Mouse (Mus musculus): ENCODE measurements at regions not wholly inside any gene's neighbourhood (a gene's known extent, or its start where the extent isn't known, plus 50 kb on each side); places are given as distances from the start of the nearest gene placed in this dataset.
"Not testable (repeated sequence)": the region's sequence is repeated elsewhere in the genome, so short reads cannot be mapped to it uniquely, and the experiment has no call there.

DNA sequence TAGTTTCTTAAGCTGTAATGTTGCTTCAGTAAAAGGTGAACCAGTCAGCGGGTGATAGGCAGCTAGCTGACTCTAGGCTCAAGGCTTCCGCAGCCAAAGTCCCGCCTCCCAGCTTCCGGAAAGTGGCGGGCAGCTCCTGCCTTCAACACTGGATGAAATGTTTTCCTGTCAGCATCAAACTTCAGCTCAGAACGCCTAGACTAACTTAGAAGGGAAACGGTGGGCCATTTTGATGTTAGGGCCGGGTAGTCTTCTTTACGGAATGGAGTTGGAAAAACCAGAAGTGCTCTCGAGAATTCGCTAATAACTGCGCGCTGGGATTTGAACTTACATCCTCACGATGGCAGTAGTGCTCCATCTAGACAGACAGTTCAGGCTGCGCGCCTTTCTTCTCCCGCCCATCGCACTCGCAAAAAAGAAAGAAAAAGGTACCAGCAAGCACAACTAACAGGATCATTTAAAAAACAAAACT lies 194.7 kb upstream of the Olfr1324 start:
- Histone ChIP-seq H3K4me2 (ENCODE audit: low read depth, low read length) (peak overlapping the region; percentile 31; the same call in 1 of the 2 replicates), H3K9me3 (replicated peaks; ENCODE audit: control insufficient read depth, low read length) (no peaks in the 10 kb centered on the region), H3K36me3 (ENCODE audit: control insufficient read depth, insufficient read depth, low read length) (no peaks in the 10 kb centered on the region), H3K4me1 (ENCODE audit: control insufficient read depth, insufficient read depth, low read length) (no peaks in the 10 kb centered on the region), H3K27ac (ENCODE audit: low read length) (no peak overlapping the region), H3K27me3 (ENCODE audit: control insufficient read depth, insufficient read depth, low read length) (no peaks in the 10 kb centered on the region), H3K9ac (ENCODE audit: low read length) (no peak overlapping the region), H3K4me3 (replicated peaks; ENCODE audit: low read length) (peak overlapping the region; percentile 31; the same call in 1 of the 2 replicates)
- WGBS: 67% methylated on average over 19 of the region's 19 CpGs
- peak; percentile 44; the same call in 1 of the 2 replicates for ATAC-seq (ENCODE audit: insufficient read depth, low FRiP score)

DNA sequence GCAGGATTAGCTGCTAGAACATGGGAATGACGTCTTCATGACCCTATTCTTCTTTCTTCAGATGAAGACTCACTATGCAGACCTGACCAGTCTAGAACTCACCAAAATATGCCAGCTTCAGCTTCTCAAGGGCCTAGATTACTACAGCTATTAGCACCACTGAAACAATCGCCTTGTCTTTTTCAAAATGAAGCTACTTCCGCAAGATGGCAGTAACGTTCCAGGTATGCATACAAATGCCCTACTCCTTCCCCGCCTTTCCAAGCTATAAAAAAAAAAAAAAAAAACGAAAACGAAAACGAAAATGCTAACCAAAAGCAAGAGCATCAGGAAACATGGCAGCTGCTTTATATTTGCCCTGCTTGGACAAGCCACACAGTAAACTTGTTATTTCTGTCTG lies 192.6 kb upstream of the Olfr1324 start:
- Histone ChIP-seq H3K9me3 (replicated peaks; ENCODE audit: control insufficient read depth, low read length) (no peaks in the 10 kb centered on the region), H3K4me3 (replicated peaks; ENCODE audit: low read length) (no peak overlapping the region), H3K36me3 (ENCODE audit: control insufficient read depth, insufficient read depth, low read length) (no peaks in the 10 kb centered on the region), H3K4me2 (ENCODE audit: low read depth, low read length) (no peak overlapping the region), H3K4me1 (ENCODE audit: control insufficient read depth, insufficient read depth, low read length) (no peaks in the 10 kb centered on the region), H3K9ac (ENCODE audit: low read length) (no peak overlapping the region), H3K27me3 (ENCODE audit: control insufficient read depth, insufficient read depth, low read length) (no peaks in the 10 kb centered on the region), H3K27ac (ENCODE audit: low read length) (no peak overlapping the region)
- WGBS: 64% methylated on average over 8 of the region's 8 CpGs
- ATAC-seq (ENCODE audit: insufficient read depth, low FRiP score): no peak

DNA sequence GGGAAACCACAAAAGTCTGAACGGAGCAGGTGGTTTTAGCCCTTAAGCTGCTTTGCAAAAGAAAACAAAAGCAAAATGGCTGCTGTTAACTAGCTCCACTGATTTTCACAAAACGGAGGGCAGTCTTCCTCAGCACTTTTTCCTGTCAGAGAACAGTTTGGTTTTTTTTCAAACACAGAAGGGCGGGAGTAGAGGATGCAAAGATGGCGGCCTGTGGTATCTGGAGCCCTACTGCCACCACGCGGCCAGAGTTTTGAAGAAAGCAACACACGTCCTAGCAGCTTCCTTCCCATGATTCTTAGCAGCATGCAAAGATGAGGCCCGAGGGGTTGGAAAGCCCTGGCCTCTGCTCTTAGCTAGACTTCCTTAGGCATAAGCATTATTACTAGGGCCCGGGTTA lies 191.6 kb upstream of the Olfr1324 start:
- no peaks in the 10 kb centered on the region for H3K9me3 ChIP-seq (replicated peaks; ENCODE audit: control insufficient read depth, low read length)
- no peaks in the 10 kb centered on the region for H3K36me3 ChIP-seq (ENCODE audit: control insufficient read depth, insufficient read depth, low read length)
- no peak overlapping the region for H3K27ac ChIP-seq (ENCODE audit: low read length)
- no peak overlapping the region; the same call in 1 of the 2 replicates for H3K4me3 ChIP-seq (replicated peaks; ENCODE audit: low read length)
- H3K9ac ChIP-seq (ENCODE audit: low read length): no peak overlapping the region
- H3K27me3 ChIP-seq (ENCODE audit: control insufficient read depth, insufficient read depth, low read length): no peaks in the 10 kb centered on the region
- WGBS: 65% methylated on average over 9 of the region's 9 CpGs
- ATAC-seq (ENCODE audit: insufficient read depth, low FRiP score): 0 out of 2 replicates have a peak, but pooled peaks have one; percentile 37
- no peaks in the 10 kb centered on the region for H3K4me1 ChIP-seq (ENCODE audit: control insufficient read depth, insufficient read depth, low read length)
- H3K4me2 ChIP-seq (ENCODE audit: low read depth, low read length): peak overlapping the region; percentile 15; the same call in 1 of the 2 replicates

DNA sequence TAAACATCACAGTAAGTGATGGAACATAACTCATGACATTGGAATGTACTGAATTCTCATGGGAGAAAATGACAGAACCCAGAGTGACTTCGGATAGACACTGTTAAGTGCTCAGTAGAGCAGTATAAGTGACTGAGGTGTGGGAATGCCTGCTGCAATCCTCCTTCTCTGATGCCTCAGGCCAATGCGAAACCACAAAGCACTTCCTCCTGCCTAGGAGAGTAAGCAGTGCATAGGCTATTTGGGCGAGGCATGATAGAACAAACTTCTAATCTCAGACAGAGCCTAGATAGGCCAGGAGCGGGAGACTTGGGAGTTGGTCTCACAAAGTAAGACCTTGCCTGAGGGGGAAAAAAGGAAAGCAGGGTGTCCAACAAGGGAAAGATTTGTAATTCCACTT lies 190.6 kb upstream of the Olfr1324 start:
- no peaks in the 10 kb centered on the region for H3K4me1 ChIP-seq (ENCODE audit: control insufficient read depth, insufficient read depth, low read length)
- ATAC-seq (ENCODE audit: insufficient read depth, low FRiP score): no peak
- 71% methylated on average over 4 of the region's 4 CpGs for WGBS
- no peak overlapping the region for H3K9ac ChIP-seq (ENCODE audit: low read length)
- no peaks in the 10 kb centered on the region for H3K9me3 ChIP-seq (replicated peaks; ENCODE audit: control insufficient read depth, low read length)
- no peaks in the 10 kb centered on the region for H3K27me3 ChIP-seq (ENCODE audit: control insufficient read depth, insufficient read depth, low read length)
- H3K27ac ChIP-seq (ENCODE audit: low read length): no peak overlapping the region
- H3K4me2 ChIP-seq (ENCODE audit: low read depth, low read length): no peak overlapping the region
- H3K36me3 ChIP-seq (ENCODE audit: control insufficient read depth, insufficient read depth, low read length): no peaks in the 10 kb centered on the region
- no peak overlapping the region for H3K4me3 ChIP-seq (replicated peaks; ENCODE audit: low read length)

DNA sequence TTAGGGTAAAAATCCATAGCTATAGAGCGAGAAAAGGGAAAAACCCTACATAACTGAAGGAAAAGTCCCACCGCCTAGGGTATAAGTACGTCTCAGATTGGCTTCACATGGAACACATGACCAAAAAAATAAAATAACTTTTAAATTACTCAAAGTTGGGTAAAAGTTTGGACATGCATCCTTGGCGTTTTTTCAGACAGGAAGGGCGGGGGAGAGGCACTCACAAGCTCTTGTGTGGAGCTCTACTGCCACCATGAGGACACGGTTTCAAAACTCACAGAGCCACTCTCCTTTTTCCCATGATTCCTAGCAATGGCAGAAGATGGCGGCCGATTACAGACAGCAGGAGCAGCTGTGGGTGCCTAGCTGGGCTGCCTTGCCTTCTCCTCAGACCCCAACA lies 188.6 kb upstream of the Olfr1324 start:
- not testable (repeated sequence) for H3K9ac ChIP-seq (ENCODE audit: low read length); ATAC-seq (ENCODE audit: insufficient read depth, low FRiP score); H3K9me3 ChIP-seq (replicated peaks; ENCODE audit: control insufficient read depth, low read length); H3K27me3 ChIP-seq (ENCODE audit: control insufficient read depth, insufficient read depth, low read length); H3K4me3 ChIP-seq (replicated peaks; ENCODE audit: low read length); H3K4me1 ChIP-seq (ENCODE audit: control insufficient read depth, insufficient read depth, low read length); H3K4me2 ChIP-seq (ENCODE audit: low read depth, low read length); H3K36me3 ChIP-seq (ENCODE audit: control insufficient read depth, insufficient read depth, low read length); H3K27ac ChIP-seq (ENCODE audit: low read length)
- WGBS: 60% methylated on average over 8 of the region's 8 CpGs

DNA sequence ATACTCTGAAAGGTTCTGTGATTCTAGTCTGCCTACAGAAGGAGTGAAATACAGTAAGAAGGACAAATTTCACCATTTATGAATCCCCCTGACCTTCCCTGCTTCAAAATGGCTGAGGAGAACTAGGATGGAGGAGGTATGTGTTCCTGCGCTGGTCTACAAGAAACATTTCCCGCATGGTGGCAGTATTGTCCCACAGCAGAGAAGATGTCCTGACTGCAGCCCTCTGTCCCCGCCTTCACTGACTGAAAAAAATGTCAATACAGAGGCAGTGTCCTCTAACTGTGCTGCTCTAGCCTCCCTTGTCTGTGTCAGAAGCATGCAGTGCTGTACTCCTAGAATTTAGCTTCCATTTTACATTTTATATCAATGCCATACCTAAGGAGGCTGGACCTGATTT lies 186.6 kb upstream of the Olfr1324 start:
- not testable (repeated sequence) for H3K9ac ChIP-seq (ENCODE audit: low read length); H3K4me1 ChIP-seq (ENCODE audit: control insufficient read depth, insufficient read depth, low read length); H3K9me3 ChIP-seq (replicated peaks; ENCODE audit: control insufficient read depth, low read length); H3K36me3 ChIP-seq (ENCODE audit: control insufficient read depth, insufficient read depth, low read length); H3K27me3 ChIP-seq (ENCODE audit: control insufficient read depth, insufficient read depth, low read length)
- H3K27ac ChIP-seq (ENCODE audit: low read length): peak overlapping the region; percentile 18; the same call in 1 of the 2 replicates
- peak overlapping the region; percentile 25; the same call in 1 of the 2 replicates for H3K4me3 ChIP-seq (replicated peaks; ENCODE audit: low read length)
- 82% methylated on average over 3 of the region's 3 CpGs for WGBS
- H3K4me2 ChIP-seq (ENCODE audit: low read depth, low read length): peak overlapping the region; percentile 24; the same call in 1 of the 2 replicates
- 0 out of 2 replicates have a peak, but pooled peaks have one; percentile 62 for ATAC-seq (ENCODE audit: insufficient read depth, low FRiP score)

DNA sequence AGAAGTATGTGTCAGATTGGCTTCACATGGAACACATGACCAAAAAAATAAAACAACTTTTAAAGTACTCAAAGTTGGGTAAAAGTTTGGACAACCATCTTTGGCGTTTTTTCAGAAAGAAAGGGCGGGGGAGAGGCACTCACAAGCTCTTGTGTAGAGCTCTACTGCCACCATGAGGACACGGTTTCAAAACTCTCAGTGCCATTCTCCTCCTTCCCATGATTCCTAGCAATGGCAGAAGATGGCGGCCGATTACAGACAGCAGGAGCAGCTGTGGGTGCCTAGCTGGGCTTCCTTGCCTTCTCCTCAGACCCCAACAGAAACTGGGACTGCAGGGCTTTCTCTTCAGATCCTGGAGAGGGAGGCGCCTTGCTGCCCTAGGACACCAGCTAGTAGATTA lies 186.1 kb upstream of the Olfr1324 start:
- H3K4me1 ChIP-seq (ENCODE audit: control insufficient read depth, insufficient read depth, low read length); H3K9me3 ChIP-seq (replicated peaks; ENCODE audit: control insufficient read depth, low read length); H3K36me3 ChIP-seq (ENCODE audit: control insufficient read depth, insufficient read depth, low read length); ATAC-seq (ENCODE audit: insufficient read depth, low FRiP score); H3K27me3 ChIP-seq (ENCODE audit: control insufficient read depth, insufficient read depth, low read length); H3K9ac ChIP-seq (ENCODE audit: low read length): not testable (repeated sequence)
- H3K27ac ChIP-seq (ENCODE audit: low read length): peak overlapping the region; percentile 18; the same call in 1 of the 2 replicates
- WGBS: 82% methylated on average over 6 of the region's 6 CpGs
- peak overlapping the region; percentile 24; the same call in 1 of the 2 replicates for H3K4me2 ChIP-seq (ENCODE audit: low read depth, low read length)
- peak overlapping the region; percentile 25; the same call in 1 of the 2 replicates for H3K4me3 ChIP-seq (replicated peaks; ENCODE audit: low read length)

DNA sequence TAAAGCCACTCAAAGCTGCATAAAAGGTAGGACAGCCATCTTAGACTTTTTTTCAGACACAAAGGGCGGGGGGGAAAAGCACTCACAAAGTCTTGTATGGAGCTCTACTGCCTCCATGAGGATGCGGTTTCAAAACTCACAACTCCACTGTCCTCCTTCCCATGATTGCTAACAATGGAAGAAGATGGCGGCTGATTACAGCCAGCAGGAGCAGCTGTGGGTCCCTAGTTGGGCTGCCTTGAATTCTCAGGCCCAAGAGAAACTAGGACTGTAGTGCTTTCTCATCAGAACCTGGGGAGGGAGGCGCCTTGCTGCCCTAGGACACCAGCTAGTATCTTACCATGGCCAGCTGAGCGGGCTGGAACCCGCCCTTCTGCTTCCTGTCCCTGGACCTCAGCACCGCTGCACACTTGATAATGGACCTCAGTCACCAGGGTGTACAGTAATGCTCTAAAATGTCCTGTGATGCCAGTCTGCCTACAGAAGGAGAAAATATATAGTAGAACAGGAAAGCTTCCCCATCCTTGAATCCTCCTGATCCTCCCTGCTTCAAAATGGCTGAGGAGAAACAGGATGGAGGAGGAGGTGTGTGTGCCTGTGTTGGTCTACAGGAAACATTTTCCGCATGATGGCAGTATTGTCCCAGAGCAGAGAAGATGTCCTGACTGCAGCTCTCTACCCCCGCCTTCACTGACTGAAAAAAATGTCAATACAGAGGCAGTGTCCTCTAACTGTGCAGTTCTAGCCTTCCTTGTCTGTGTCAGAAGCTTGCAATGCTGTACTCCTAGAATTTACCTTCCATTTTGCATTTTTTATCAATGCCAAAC lies 183.7 kb upstream of the Olfr1324 start:
- peak overlapping the region; percentile 12; the same call in 1 of the 2 replicates for H3K27ac ChIP-seq (ENCODE audit: low read length)
- H3K9me3 ChIP-seq (replicated peaks; ENCODE audit: control insufficient read depth, low read length): no peaks in the 10 kb centered on the region
- ATAC-seq (ENCODE audit: insufficient read depth, low FRiP score): peak; percentile 69; the same call in 1 of the 2 replicates
- H3K4me1 ChIP-seq (ENCODE audit: control insufficient read depth, insufficient read depth, low read length): no peaks in the 10 kb centered on the region
- peak overlapping the region; percentile 30; the same call in 1 of the 2 replicates for H3K4me2 ChIP-seq (ENCODE audit: low read depth, low read length)
- no peaks in the 10 kb centered on the region for H3K27me3 ChIP-seq (ENCODE audit: control insufficient read depth, insufficient read depth, low read length)
- peak overlapping the region; percentile 31; the same call in 1 of the 2 replicates for H3K9ac ChIP-seq (ENCODE audit: low read length)
- no peaks in the 10 kb centered on the region for H3K36me3 ChIP-seq (ENCODE audit: control insufficient read depth, insufficient read depth, low read length)
- 78% methylated on average over 9 of the region's 9 CpGs for WGBS
- H3K4me3 ChIP-seq (replicated peaks; ENCODE audit: low read length): peak overlapping the region; percentile 35

DNA sequence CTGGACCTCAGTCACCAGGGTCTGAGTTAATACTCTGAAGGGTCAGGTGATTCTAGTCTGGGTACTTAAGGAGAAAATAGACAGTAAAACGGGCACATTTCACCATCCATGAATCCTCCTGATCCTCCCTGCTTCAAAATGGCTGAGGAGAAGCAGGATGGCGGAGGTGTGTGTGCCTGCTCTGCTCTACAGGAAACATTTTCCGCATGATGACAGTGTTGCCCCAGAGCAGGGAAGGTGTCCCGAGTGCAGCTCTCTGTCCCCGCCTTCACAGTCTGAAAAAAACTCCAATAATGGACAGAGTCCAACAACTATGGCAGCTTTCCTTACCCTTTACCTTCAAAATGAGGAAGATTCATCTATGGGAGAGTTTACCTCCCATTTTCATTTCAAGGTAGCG lies 179.8 kb upstream of the Olfr1324 start:
- not testable (repeated sequence) for H3K4me1 ChIP-seq (ENCODE audit: control insufficient read depth, insufficient read depth, low read length); H3K27ac ChIP-seq (ENCODE audit: low read length); H3K4me3 ChIP-seq (replicated peaks; ENCODE audit: low read length); H3K4me2 ChIP-seq (ENCODE audit: low read depth, low read length); H3K9me3 ChIP-seq (replicated peaks; ENCODE audit: control insufficient read depth, low read length); H3K9ac ChIP-seq (ENCODE audit: low read length); H3K36me3 ChIP-seq (ENCODE audit: control insufficient read depth, insufficient read depth, low read length); ATAC-seq (ENCODE audit: insufficient read depth, low FRiP score); H3K27me3 ChIP-seq (ENCODE audit: control insufficient read depth, insufficient read depth, low read length)
- WGBS: 82% methylated on average over 6 of the region's 6 CpGs
